Mouse (Mus musculus) G1E-ER4 (cell line): ENCODE results near the gene Ctbp2. TPM values are rescaled to one million over a fixed set of nuclear protein-coding genes. Genes with fewer than 3 reads are reported as not detected.

Experiments used
- GATA1 ChIP-seq: IDR thresholded peaks from one replicate; pipeline ENCODE4 v1.8.0; 2012; ENCODE audit warnings: low read length, inconsistent platforms
- polyA plus RNA-seq: library from polyadenylated mRNA; stranded (reverse); fragments of >175 nt; gene quantifications from 2 replicates; pipeline ENCODE4 v1.2.3, GENCODE M21; 2012

Ctbp2 gene
- polyA plus RNA-seq, 1 experiment, result 64.6 TPM

DNA sequence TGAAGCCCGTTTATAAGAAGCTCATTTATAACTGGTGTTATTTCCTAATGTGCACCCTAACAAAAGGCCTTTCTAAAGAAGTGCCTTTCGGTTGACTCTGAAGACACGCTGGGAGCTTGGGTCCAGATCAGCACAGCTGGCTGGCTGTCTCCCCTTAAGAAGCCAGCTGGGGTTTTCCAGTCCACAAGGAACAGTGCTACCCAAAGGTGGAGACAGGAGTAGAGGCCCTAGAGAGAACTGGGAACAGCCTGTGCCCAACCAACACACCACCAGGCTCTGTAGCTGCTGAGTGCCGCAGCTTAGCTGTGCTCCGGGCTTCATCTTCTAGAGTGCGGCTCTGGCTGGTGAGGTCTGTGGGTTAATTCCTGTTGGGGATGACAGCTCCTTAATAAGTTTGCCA is 23.1 kb downstream of the Ctbp2 start:
- TF ChIP-seq GATA1, result no peak

DNA sequence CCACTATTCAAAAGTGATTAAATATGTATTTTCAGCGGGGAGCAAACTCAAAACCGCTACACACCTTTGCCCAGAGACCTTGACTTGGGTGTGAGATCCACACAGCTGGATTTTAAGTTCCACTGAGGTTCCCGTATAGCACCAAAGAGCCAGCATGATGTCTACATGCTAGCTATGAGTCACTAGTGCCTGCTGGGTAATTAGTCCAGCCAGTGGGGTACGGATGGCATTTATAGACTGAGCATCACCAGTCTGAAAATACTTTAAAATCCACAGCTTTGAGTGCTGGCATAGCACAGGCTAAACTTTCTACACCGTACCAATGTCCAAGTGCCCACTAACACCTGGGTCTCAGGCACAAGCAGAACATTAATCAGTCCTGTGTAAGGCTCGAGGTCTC is 24.0 kb downstream of the Ctbp2 start:
- no peak for TF ChIP-seq GATA1

DNA sequence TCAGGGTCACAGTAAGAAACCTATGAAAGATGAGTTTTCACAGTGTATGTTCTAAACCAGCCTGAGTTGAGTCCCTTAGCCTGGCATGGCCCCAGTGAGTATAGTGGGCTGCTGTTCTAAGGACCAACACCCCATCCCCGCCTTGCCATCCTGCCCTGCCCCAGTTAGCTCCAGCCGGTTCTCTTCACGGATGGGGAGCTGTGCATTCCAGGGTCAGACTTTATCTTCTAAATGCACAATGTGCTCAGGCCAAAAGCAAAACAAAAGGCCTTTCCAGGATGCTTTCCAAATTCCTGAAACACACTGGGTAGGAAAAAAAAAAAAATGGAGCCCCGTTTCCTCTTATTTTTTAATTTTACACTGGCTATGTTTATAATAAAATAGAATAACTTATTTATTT is 24.9 kb downstream of the Ctbp2 start:
- TF ChIP-seq GATA1, result no peak

DNA sequence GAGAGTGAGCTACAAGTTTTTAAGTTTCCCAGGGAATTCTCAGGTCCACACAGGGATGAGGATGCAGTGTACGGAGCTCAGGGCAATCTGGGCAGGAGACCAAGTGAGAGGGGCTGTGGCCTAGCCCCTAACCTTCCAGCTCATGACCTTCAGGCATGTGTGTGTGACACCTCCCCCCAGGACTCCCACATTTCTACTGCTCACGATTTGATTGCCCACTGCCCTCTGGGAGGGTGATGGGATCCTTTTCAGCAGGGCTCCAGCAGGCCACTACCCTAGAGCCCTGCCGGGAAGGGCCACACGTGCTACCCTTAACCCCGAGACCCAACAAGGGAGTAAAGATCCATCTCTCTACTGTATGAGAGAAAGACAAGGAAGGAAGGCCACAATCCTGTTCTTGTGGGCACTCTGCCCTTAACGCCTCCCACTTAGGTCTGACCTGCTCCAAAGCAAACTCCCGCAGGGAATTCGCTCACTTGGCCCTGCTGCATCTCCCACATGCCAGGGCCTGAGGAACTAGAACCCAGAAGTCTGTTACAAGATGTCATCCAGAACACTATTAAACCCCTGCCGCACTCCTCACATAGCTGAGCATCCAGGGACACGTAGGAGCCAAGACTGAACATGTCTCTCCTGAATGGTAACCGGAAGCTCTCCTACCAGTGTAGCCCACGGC is 25.9 kb downstream of the Ctbp2 start:
- no peak for TF ChIP-seq GATA1

DNA sequence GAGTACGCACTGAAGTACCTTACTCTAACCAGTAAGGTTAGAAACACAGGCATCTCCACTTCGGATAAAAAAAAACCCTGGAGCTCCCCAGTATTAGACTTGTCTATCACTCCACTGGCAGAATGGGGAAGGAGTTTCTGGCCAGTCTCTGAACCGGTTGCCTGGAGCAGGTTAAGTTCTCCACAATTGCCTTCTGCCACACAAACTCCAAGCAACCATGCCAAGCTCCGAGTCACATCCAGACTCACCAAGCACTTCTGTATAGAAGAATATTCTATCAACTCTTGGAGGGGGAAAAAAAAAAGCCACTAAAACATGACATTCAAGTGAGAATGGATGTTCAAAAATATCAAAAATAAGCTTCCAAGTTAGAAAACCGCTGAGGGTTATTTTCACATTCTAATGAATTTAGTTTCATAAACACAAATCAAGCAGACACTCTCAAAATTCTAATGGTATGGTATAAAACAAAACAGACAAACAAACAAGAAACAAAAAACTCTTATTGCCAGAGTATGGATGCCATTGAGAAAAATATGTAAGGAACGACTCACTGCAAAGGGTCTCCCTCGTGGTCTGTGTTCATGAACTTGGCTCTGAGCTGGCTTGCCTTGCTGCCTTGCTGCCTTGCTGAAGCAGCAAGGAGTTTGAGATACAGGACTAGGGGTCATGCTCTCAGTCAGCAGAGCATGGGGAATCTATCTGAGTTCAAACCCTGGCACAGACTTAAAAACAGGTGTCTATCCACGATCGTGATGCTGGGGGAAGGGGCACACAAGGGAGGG is 29.3 kb downstream of the Ctbp2 start:
- TF ChIP-seq GATA1, result no peak

DNA sequence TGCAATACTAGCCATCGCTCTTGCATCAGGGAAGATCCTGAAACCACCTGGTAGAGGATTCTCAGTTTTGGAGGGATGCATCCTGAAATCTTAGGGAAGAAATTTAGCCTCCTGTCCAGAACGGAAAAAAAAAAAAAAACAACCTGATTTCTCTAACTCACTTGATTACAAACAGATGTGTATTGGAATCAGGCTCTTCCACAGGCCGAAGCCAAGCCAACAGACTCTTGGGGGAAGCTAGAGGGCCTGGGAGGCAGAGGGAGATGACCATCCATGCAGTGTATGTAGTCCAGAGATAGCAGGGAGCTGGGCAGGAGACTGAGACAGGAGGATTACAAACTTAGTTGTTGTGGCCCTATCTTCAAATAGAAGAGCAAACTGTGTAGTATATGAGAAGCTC is 30.0 kb downstream of the Ctbp2 start:
- TF ChIP-seq GATA1, result no peak

DNA sequence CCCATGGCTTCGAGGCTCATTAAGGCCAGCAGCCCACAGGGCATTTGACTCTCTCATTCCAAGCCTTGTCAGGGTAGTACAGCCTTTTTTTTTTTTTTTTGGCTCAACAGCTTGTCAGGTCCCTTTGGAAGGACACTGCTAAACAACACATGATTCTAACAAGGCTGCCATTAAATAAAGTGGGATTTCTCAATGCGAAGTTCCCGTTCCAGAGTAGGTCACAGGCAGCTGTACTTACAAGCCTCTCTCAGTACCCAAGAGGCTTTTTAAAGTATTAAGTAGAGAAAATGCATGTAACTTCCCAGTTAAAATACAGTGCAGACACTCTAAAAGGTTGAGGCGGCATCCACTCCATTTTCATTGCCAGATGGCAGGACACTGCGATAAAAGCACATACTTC is 30.4 kb downstream of the Ctbp2 start:
- TF ChIP-seq GATA1, result no peak

DNA sequence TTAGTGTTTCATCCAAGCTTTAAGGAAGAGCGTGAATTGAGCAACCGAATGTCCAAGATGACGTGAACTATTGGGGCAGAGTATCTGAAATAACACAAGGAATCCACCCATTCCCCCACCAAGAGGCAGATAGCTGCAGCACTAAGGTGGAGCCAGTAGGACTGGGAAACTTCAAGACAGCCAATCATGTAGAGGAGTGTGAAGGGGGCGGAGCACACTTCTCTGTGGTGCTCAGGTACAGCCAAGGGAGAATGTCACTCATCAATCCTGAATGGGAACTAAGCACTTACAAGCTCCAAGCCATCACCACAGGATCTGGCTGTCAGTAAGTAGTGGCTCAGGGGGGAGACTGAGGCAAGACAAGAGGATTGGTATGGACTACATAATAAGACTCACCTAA is 33.5 kb downstream of the Ctbp2 start:
- no peak for TF ChIP-seq GATA1

DNA sequence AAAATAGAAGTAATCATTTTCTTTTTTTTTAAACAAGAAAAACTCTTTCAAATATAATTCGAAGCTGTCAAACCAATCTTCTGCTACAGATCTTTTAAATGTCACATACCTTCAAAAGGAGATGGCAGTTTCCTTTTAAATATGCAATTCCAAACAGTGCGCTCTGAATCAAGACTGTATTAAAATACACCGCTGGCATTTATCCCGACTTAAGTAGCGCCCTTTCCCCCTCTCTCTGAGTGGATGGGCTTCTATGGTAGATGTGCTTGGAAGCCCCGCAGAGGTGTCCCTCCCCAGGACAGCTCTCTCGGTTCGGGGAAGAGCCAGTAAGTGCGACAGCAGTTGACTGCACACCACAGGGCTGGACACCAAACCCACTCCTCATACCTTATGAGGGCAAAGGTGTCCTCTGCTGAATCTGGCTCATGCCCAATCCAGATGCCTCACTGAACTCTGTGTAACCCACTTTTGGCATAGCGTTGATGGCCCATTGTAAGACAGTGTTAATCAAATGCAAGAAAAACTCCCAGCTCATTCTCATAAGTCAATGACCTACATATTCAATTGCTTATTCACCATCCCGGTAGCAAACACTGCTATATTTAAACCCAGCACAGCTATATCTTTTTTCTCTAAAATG is 34.4 kb downstream of the Ctbp2 start:
- TF ChIP-seq GATA1, result no peak

DNA sequence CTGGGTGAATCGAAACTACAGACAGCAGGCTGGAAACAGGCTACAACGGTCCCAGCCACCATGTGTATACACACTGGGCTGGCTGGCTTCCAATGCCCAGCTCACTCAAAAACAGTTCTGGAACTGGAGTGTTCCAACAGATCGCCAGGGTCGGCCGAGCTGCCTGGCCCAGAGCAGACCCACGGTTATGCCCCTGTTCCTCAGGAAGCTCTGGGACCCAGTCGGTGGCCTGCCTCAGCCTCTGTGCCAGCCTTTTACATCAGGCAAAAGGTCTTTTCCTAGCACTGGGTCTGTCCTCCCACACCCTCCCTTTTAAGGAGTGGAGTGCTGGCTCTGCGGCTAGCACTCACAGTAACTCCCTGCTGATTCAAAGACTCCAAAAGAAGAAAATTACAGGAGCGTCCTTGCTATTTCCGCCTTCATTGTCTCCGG is 35.3 kb downstream of the Ctbp2 start:
- no peak for TF ChIP-seq GATA1

DNA sequence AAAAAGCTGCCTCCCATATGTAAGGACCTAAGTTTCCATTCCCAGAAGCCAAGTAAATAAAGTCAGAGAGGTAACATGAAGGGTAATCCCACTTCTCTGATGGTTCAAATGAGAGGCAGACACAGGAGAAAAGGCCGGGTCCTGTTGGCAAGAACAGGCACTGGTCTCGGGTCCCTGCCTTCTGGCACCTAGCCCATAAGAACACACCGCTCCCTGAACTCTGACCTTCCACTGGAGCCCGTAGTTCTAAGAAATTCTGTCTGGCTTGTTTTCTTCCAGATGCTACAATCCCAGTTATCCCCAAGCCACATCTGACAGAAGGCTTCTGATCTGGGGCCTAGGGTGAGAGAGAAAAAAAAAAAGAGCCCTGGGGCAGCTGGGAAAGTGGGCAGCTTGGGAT is 35.7 kb downstream of the Ctbp2 start:
- TF ChIP-seq GATA1, result no peak

DNA sequence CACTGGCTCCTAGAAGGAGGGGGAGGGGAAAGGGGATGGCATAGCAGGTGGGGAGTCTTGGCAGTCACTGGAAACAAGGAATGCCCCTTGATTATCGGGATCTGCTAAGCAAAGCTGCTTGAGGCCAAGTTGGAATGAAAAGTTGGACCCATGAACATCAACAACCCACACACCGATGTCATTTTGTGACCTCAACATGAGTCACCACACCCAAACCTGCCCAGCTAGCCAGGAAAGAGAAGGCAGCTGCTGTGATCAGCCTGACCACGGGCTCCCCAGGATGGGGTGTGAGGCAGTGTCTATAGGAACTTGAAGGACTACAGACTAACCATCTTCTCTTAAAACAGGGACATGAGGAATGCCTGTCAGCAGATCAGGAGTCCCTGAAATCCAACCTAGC is 38.7 kb downstream of the Ctbp2 start:
- TF ChIP-seq GATA1, result no peak

DNA sequence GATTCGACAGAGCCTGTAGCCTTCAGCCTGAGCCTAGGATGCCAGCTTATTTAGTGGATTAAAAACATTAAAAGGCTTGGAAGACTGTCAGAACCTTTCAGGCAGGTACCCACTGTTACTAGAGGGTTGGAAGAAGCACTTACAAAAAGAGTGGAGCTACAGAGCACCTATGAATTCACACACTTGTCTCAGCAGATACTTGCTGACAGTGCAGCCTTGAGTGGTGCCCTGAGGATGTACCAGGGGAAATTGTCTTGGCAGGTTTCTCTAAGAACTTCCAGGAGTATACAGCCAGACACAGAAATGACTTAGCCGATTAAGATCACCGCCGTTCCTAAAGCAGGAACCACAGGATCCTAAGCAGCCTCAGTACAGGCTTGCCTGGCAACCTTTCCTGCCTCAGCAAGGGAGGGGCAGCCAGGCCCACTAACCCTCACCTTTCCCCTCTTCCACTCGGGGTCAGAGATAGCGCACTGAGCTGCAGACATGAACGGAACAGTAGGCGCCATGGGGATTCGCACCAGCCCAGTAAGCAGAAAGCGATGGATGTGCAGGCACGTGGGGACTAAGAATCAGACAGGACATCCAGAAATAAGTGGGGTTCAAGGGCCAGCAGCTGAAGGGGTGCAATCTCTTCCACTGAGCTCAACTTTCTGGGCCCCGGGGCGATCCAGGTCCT is 40.1 kb downstream of the Ctbp2 start:
- TF ChIP-seq GATA1, result no peak

DNA sequence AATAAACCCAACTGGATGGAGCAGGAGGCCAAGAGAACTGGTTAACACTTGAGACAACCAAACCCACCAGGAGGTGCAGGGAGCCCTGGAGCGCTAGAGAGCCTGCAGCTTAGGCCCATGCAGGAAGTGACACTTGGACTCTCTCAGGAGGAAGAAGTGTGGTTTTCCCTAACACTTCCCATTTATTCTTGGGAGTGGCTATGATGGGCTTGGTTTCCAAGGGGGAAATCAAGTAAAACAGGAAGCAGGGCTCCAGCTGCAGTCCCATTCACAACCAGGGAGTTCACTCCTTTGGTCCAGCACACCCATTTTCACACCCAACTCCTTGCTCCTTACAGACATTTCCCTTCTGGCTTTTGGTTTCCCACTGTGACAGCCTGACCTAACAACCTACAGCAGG is 45.2 kb downstream of the Ctbp2 start:
- no peak for TF ChIP-seq GATA1

DNA sequence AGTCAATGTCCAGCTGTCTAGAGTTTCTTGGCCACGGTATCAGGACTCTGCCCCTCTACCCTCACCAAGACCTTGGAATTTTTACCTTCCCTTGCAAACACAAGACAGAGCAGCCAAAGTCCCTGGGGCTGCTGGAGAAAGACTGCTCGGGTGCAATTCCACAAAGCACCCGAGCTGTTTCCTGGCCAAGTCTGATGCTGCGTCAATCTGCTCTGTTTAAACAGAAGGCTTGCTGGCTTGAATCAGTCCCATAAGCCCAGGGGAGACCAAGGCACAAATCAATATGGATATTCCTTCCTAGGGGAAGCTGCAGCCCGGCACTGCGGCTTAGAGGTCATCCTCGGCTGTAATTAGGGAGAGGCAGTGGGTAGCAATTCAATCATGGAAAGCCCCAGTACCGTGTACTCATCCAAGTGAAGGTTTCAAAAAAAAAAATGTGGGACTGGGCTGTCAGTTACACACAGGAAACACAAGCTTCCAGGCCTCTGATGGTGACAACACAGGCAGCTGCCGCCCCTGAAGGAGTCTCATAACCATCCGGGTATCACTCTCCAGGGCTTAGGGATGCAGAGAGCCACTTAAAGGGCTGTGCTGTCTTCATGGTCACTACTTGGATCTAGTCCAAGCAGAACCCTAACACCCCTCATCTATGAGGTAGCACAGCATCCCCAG is 49.6 kb downstream of the Ctbp2 start:
- no peak for TF ChIP-seq GATA1

DNA sequence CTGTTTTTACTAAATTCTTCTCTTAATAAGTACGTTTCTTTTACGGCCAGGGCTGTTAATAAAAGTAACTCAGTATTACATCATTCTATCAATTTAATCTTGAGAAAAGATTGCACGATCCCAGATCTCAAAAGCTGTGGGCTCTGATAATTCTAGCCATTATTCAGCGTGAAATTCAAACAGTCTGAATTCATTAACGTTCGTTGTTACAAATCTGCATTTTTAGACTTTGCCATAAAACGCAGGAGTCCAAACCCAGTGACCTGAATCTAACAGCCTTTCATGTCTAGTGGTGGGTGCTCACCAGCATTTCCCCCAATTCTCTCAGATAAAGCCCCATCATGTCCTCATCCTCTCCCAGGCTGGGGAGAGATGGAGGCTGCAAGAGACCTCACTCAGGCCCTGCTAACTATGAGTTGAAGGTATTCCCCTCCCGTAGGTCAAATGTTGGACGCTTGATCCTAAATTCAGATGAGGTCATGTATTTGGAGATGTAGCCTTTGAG is 51.0 kb downstream of the Ctbp2 start:
- no peak for TF ChIP-seq GATA1
